Mouse (Mus musculus) ES-Bruce4 (cell line): ENCODE data around the gene Slit3.

Source experiments
- CTCF ChIP-seq: IDR thresholded peaks from one replicate; pipeline ENCODE4 v1.8.1; 2011; ENCODE audit warnings: low read depth, low read length
- POLR2A ChIP-seq: IDR thresholded peaks from one replicate; pipeline ENCODE4 v1.8.1; 2011; ENCODE audit warnings: low read length; ENCODE audit not compliant: insufficient read depth

DNA sequence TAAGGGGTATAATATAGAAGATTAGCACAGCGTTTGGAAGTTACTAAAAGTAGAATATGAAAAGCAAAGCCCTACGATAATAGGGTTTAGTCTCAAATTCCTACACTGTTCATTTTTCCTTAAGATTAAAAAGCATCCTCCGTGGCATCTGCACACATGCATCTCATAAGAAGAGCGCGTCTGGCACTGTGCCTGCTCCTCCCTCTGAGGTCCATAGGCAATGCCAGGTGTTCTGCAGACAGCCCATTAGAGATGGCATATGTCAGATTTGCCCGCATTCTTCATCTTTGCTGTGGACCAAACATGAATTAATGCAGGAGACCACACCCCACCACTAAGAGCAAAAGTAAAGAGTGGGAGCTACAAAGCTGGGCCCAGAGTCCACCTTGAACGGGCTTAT is 462.6 kb downstream of the Slit3 start:
- TF ChIP-seq POLR2A (no peak), CTCF (no peak)
